Mouse (Mus musculus) embryo, embryonic 11 days (tissue): ENCODE results near the gene Natd1.
"Not testable (repeated sequence)": the region's sequence is repeated elsewhere in the genome, so short reads cannot be mapped to it uniquely, and the experiment has no call there.

ENCODE experiments used
- DNase-seq: peaks from one replicate; pipeline ENCODE4 v3.0.0-alpha.2; 2015

Natd1 gene

GRCm38 (mm10) chr11:60931282-60931868 is 16.8 kb upstream of the Natd1 start:
- no peak for DNase-seq

- no peak for DNase-seq
These were observed 16.3 kb upstream of the Natd1 start for GRCm38 (mm10) chr11:60930724-60931281.

GRCm38 (mm10) chr11:60927264-60927663 is 12.7 kb upstream of the Natd1 start:
- DNase-seq, result peak; percentile 94

GRCm38 (mm10) chr11:60924981-60925380 is 10.4 kb upstream of the Natd1 start:
- DNase-seq, result no peak

GRCm38 (mm10) chr11:60924498-60924897 is 9.9 kb upstream of the Natd1 start:
- DNase-seq, result no peak

- DNase-seq, result no peak
These were observed 8.4 kb upstream of the Natd1 start for GRCm38 (mm10) chr11:60922964-60923363.

- DNase-seq, result no peak
These were observed 7.6 kb upstream of the Natd1 start for GRCm38 (mm10) chr11:60922195-60922594.

GRCm38 (mm10) chr11:60920021-60920420 is 5.5 kb upstream of the Natd1 start:
- no peak for DNase-seq

GRCm38 (mm10) chr11:60915201-60915600 is 651 bp upstream of the Natd1 start:
- DNase-seq, result no peak

GRCm38 (mm10) chr11:60913301-60914196 is 1.0 kb downstream of the Natd1 start:
- peak; percentile 95 for DNase-seq

GRCm38 (mm10) chr11:60912525-60912973 is 2.0 kb downstream of the Natd1 start:
- no peak for DNase-seq

- DNase-seq, result no peak
These were observed 4.9 kb downstream of the Natd1 start for GRCm38 (mm10) chr11:60909626-60910025.

- no peak for DNase-seq
These were observed 6.5 kb downstream of the Natd1 start for GRCm38 (mm10) chr11:60908073-60908472.

GRCm38 (mm10) chr11:60906449-60906848 is 8.1 kb downstream of the Natd1 start:
- no peak for DNase-seq

- DNase-seq, result no peak
These were observed 9.0 kb downstream of the Natd1 start for GRCm38 (mm10) chr11:60905407-60906120.

GRCm38 (mm10) chr11:60903661-60904061 is 10.9 kb downstream of the Natd1 start:
- DNase-seq, result no peak

- DNase-seq, result peak; percentile 32
These were observed 12.1 kb downstream of the Natd1 start for GRCm38 (mm10) chr11:60902486-60902885.

- DNase-seq, result no peak
These were observed 12.5 kb downstream of the Natd1 start for GRCm38 (mm10) chr11:60902001-60902400.

GRCm38 (mm10) chr11:60895915-60896314 is 18.6 kb downstream of the Natd1 start:
- peak; percentile 75 for DNase-seq

GRCm38 (mm10) chr11:60890744-60891143 is 23.8 kb downstream of the Natd1 start:
- DNase-seq, result no peak

- DNase-seq, result no peak
These were observed 24.3 kb downstream of the Natd1 start for GRCm38 (mm10) chr11:60890286-60890685.

GRCm38 (mm10) chr11:60889861-60890260 is 24.7 kb downstream of the Natd1 start:
- no peak for DNase-seq

GRCm38 (mm10) chr11:60886986-60887385 is 27.6 kb downstream of the Natd1 start:
- DNase-seq, result not testable (repeated sequence)
